Mouse (Mus musculus) adrenal gland, adult 10 weeks (tissue): ENCODE results near the gene Il1rapl2. TPM values are rescaled to one million over a fixed set of nuclear protein-coding genes. Genes with fewer than 3 reads are reported as not detected.

Experiments
- polyA plus RNA-seq: library from polyadenylated mRNA; stranded (reverse); fragments of 350-450 nt; fragmentation: Illumina TruSeq; extraction: RNeasy Lipid Tissue Mini Kit (QIAGEN cat#74804); gene quantifications from one replicate; pipeline ENCODE4 v1.2.3, GENCODE M21; 2014; ENCODE audit warnings: low read depth, low replicate concordance

The Il1rapl2 gene
- polyA plus RNA-seq = 4.0 TPM

DNA sequence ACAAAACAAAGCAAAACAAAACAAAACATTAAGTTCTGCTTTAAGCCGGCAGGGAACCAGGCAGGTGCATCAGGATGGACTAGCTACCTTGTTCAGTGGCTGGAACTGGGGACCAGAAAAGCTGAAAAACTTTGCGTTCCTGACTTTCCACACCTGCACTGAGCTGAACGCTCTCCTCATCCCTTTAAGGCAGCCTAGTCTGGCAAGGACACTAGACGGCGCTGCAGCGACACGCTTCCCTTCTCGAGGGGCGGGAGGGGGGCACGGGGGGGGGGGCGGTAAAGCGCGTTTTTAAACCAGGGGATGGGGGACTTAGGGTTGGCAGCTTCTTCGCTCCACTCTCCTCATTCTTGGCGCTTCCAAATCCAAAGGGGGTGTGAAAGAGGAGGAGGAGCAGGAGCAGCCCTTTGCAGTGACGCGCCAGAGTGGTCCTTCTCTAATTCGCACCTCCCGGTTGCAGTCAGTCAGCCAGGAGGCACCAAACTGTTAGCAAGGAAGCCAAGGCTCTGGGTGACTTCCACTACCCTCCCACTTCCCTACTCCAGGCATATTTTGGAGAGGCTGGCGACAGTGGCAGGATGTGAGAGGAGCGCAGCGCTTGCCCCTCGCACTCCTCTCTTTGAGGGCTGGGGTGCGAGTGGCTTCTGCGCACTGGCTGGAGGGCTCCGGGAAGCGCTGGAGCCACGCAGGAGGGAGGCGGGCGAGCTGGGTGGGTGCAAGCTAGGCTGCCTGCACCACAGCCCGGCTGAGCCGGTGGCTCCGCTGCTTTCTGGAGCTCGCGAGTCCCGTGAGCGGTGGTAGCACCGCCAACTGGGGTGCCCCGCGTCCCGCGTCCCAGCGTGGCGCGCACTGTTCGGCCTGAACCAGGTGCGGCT, at the start of gene Il1rapl2:
Il1rapl2 (plus strand) TSS at position 288 of the 875 bp plus-strand sequence.

DNA sequence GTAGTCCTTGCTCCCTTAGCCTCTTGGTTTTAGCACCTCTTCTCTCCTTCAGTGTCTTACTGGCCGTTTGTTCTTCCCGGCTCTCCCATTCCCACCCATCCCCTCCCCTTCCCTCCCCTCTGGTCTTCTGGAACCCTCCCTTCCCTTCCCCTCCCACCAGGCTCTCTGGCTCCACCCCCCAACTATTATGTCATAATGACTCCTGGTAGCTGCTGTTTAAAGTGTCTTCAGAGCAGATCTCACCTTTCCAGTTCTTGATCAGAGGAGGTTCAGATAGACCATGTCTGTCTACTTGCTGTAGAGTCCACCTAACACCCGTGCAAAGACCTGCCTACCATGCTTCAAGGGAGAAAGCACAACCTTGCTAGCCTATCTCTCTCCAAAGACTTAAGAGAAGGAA, 639.1 kb downstream of the Il1rapl2 start, which contains the start of gene Tex13a:
Tex13a (minus strand) TSS at position 101 of the 400 bp plus-strand sequence.

